Mouse (Mus musculus): ENCODE data around the gene Coq5. TPM values are rescaled to one million over a fixed set of nuclear protein-coding genes. Genes with fewer than 3 reads are reported as not detected.
A peak's percentile ranks its signal among the peaks of the same experiment; 100 is the strongest.

The Coq5 gene
- polyA plus RNA-seq, 1 experiment from 2014 or later = 39.2 TPM

GRCm38 (mm10) chr5:115235323-115235771 is 44.1 kb upstream of the Coq5 start:
- peak; percentile 43; the same call in 1 of the 2 replicates for ATAC-seq (ENCODE audit: insufficient read depth)
- Histone ChIP-seq H3K4me3 (ENCODE audit: low read depth, low read length) (peak overlapping the region; percentile 58), H3K36me3 (ENCODE audit: insufficient read depth) (peaks cover 9% of the 10 kb centered on the region), H3K27ac (ENCODE audit: low read depth) (no peak overlapping the region), H3K4me2 (peak overlapping the region; percentile 95), H3K9me3 (ENCODE audit: low read depth, low read length) (no peaks in the 10 kb centered on the region), H3K9ac (peak overlapping the region; percentile 62), H3K4me1 (ENCODE audit: insufficient read depth) (0 out of 2 replicates have a peak, but pooled peaks cover 4% of the 10 kb centered on the region), H3K27me3 (ENCODE audit: insufficient read depth, low read length) (peaks cover 13% of the 10 kb centered on the region)
- under 1% methylated on average over 45 of the region's 45 CpGs for WGBS
- peak; percentile 64 for DNase-seq
- no peak for TF ChIP-seq CTCF (IDR thresholded peaks at IDR 0.05; ENCODE audit: low read depth)

- peak; percentile 94 for TF ChIP-seq CTCF (IDR thresholded peaks at IDR 0.05; ENCODE audit: low read depth)
- H3K27ac ChIP-seq (ENCODE audit: low read depth) = no peak within 1 kb of the TSS
- H3K27me3 ChIP-seq (ENCODE audit: insufficient read depth, low read length) = peaks cover 13% of the 10 kb centered on the region
- H3K36me3 ChIP-seq (ENCODE audit: insufficient read depth) = peaks cover 14% of the 10 kb centered on the region
- H3K4me2 ChIP-seq = peak within 1 kb of the TSS; percentile 95
- 0 out of 2 replicates have a peak, but pooled peaks cover 4% of the 10 kb centered on the region for H3K4me1 ChIP-seq (ENCODE audit: insufficient read depth)
- peak within 1 kb of the TSS; percentile 58 for H3K4me3 ChIP-seq (ENCODE audit: low read depth, low read length)
- 2% methylated on average over 21 of the region's 21 CpGs for WGBS
- DNase-seq (peak; percentile 97), ATAC-seq (ENCODE audit: insufficient read depth) (peak; percentile 57)
- peak within 1 kb of the TSS; percentile 62 for H3K9ac ChIP-seq
- no peaks in the 10 kb centered on the region for H3K9me3 ChIP-seq (ENCODE audit: low read depth, low read length)
These were observed 43.6 kb upstream of the Coq5 start, which contains the start of gene Pop5 for GRCm38 (mm10) chr5:115235786-115236263. TSS of gene Pop5 (plus strand) at chr5:115235836.

- no peak for TF ChIP-seq CTCF (IDR thresholded peaks at IDR 0.05; ENCODE audit: low read depth)
- Histone ChIP-seq H3K36me3 (ENCODE audit: insufficient read depth) (peaks cover 37% of the 10 kb centered on the region), H3K27me3 (ENCODE audit: insufficient read depth, low read length) (peaks cover 13% of the 10 kb centered on the region), H3K27ac (ENCODE audit: low read depth) (peak overlapping the region; percentile 1; the same call in 1 of the 2 replicates), H3K4me3 (ENCODE audit: low read depth, low read length) (peak overlapping the region; percentile 84), H3K9me3 (ENCODE audit: low read depth, low read length) (no peaks in the 10 kb centered on the region), H3K4me2 (peak overlapping the region; percentile 94), H3K4me1 (ENCODE audit: insufficient read depth) (0 out of 2 replicates have a peak, but pooled peaks cover 4% of the 10 kb centered on the region), H3K9ac (peak overlapping the region; percentile 79)
- DNase-seq (peak; percentile 97), ATAC-seq (ENCODE audit: insufficient read depth) (peak; percentile 79)
- under 1% methylated on average over 88 of the region's 88 CpGs for WGBS
These were observed 41.4 kb upstream of the Coq5 start for GRCm38 (mm10) chr5:115237803-115238728.

- ATAC-seq (ENCODE audit: insufficient read depth) (no peak), DNase-seq (peak; percentile 27)
- H3K27me3 ChIP-seq (ENCODE audit: insufficient read depth, low read length) = peaks cover 11% of the 10 kb centered on the region
- H3K4me3 ChIP-seq (ENCODE audit: low read depth, low read length) = peak overlapping the region; percentile 84
- TF ChIP-seq CTCF (IDR thresholded peaks at IDR 0.05; ENCODE audit: low read depth) = no peak
- H3K36me3 ChIP-seq (ENCODE audit: insufficient read depth) = peaks cover 44% of the 10 kb centered on the region
- 5% methylated on average over 11 of the region's 11 CpGs for WGBS
- no peak overlapping the region for H3K27ac ChIP-seq (ENCODE audit: low read depth)
- no peaks in the 10 kb centered on the region for H3K9me3 ChIP-seq (ENCODE audit: low read depth, low read length)
- peak overlapping the region; percentile 79 for H3K9ac ChIP-seq
- peak overlapping the region; percentile 94 for H3K4me2 ChIP-seq
- 0 out of 2 replicates have a peak, but pooled peaks cover 4% of the 10 kb centered on the region for H3K4me1 ChIP-seq (ENCODE audit: insufficient read depth)
These were observed 40.7 kb upstream of the Coq5 start for GRCm38 (mm10) chr5:115238729-115239195.

- peaks cover 58% of the 10 kb centered on the region for H3K36me3 ChIP-seq (ENCODE audit: insufficient read depth)
- WGBS = 81% methylated on average over 11 of the region's 11 CpGs
- no peak for ATAC-seq (ENCODE audit: insufficient read depth)
- 0 out of 2 replicates have a peak, but pooled peaks cover 4% of the 10 kb centered on the region for H3K4me1 ChIP-seq (ENCODE audit: insufficient read depth)
- H3K4me3 ChIP-seq (ENCODE audit: low read depth, low read length) = no peak overlapping the region
- peaks cover 1% of the 10 kb centered on the region; the same call in 1 of the 2 replicates for H3K27me3 ChIP-seq (ENCODE audit: insufficient read depth, low read length)
- DNase-seq = no peak
- H3K4me2 ChIP-seq = no peak overlapping the region
- TF ChIP-seq CTCF (IDR thresholded peaks at IDR 0.05; ENCODE audit: low read depth) = no peak
- no peaks in the 10 kb centered on the region for H3K9me3 ChIP-seq (ENCODE audit: low read depth, low read length)
- no peak overlapping the region for H3K9ac ChIP-seq
- no peak overlapping the region for H3K27ac ChIP-seq (ENCODE audit: low read depth)
These were observed 39.3 kb upstream of the Coq5 start for GRCm38 (mm10) chr5:115240191-115240590.

GRCm38 (mm10) chr5:115255472-115255871 is 24.0 kb upstream of the Coq5 start:
- H3K9me3 ChIP-seq (ENCODE audit: low read depth, low read length) = no peaks in the 10 kb centered on the region
- H3K27ac ChIP-seq (ENCODE audit: low read depth) = no peak overlapping the region
- H3K4me3 ChIP-seq (ENCODE audit: low read depth, low read length) = no peak overlapping the region
- no peak overlapping the region for H3K4me2 ChIP-seq
- WGBS = 92% methylated on average over 1 of the region's 1 CpGs
- peaks cover 69% of the 10 kb centered on the region for H3K36me3 ChIP-seq (ENCODE audit: insufficient read depth)
- H3K27me3 ChIP-seq (ENCODE audit: insufficient read depth, low read length) = no peaks in the 10 kb centered on the region
- TF ChIP-seq CTCF (IDR thresholded peaks at IDR 0.05; ENCODE audit: low read depth) = no peak
- no peaks in the 10 kb centered on the region for H3K4me1 ChIP-seq (ENCODE audit: insufficient read depth)
- DNase-seq = no peak
- H3K9ac ChIP-seq = no peak overlapping the region
- ATAC-seq (ENCODE audit: insufficient read depth) = no peak
